Mouse (Mus musculus): ENCODE data around the gene Phldb2.

Gene Phldb2

DNA sequence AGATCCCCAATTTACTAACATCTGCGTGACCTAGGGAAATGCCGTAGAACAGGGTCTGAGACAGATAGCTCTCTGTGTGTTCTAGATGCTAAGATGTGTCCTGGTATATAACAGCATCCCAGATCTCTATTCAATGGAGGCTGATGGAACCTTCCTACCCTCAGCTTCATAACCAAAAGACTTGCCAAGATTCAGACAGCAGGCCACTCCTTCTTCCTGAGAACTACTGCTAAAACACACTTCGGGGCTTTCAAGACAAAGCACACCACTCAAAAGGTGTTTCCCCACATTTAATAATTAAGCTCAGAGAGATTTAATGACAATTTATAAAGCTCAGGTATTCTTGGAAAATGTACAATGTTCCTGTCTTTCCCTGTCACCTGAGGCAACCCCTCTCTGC, 111.6 kb downstream of the Phldb2 start:
- no peak for DNase-seq (ENCODE audit: low read depth, low spot score)

GRCm38 (mm10) chr16:45841016-45841415, 112.4 kb downstream of the Phldb2 start:
- DNase-seq (ENCODE audit: low read depth, low spot score), result no peak

DNA sequence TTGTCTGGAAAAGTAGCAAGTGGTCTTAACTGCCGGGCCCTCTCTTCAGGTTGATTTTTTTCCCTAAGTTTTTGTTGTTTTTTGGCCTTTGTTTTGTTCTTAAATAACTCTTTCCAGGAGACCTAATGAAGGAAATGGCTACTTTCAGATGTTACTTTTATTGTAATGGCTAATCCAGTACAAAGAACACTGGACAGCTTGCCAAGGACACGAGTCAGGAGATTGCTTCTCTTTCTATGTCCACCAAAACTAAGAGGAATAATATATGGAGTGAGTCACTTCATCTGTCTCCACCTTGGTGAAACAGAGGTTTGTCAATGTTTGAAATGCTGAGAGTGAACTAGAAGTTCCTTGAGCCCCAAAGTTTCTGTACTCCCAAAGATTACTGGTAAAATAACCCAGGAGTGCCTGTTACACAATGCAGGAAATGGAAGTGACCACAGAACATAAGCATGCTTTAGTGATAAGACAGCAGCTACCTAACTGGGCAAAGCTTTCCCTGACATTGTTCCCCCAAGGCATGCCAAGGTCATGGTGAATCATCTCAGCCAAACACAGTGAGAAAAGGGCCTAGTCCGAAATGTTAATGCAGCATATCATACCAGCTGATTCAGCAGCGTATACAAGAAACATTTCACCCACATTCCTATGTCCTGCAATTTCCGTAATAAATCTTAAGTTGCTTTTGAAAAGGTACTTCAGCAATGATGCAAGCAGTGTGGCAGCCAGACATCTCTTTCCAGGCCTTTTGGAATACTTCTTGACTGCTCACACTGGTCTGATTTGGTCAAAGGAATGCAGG, 115.7 kb downstream of the Phldb2 start:
- no peak for DNase-seq (ENCODE audit: low read depth, low spot score)

GRCm38 (mm10) chr16:45832747-45833108, 120.7 kb downstream of the Phldb2 start:
- no peak for DNase-seq (ENCODE audit: low read depth, low spot score)

GRCm38 (mm10) chr16:45832061-45832746, 121.2 kb downstream of the Phldb2 start:
- no peak for DNase-seq (ENCODE audit: low read depth, low spot score)

GRCm38 (mm10) chr16:45831094-45831872, 122.1 kb downstream of the Phldb2 start:
- DNase-seq (ENCODE audit: low read depth, low spot score), result no peak

DNA sequence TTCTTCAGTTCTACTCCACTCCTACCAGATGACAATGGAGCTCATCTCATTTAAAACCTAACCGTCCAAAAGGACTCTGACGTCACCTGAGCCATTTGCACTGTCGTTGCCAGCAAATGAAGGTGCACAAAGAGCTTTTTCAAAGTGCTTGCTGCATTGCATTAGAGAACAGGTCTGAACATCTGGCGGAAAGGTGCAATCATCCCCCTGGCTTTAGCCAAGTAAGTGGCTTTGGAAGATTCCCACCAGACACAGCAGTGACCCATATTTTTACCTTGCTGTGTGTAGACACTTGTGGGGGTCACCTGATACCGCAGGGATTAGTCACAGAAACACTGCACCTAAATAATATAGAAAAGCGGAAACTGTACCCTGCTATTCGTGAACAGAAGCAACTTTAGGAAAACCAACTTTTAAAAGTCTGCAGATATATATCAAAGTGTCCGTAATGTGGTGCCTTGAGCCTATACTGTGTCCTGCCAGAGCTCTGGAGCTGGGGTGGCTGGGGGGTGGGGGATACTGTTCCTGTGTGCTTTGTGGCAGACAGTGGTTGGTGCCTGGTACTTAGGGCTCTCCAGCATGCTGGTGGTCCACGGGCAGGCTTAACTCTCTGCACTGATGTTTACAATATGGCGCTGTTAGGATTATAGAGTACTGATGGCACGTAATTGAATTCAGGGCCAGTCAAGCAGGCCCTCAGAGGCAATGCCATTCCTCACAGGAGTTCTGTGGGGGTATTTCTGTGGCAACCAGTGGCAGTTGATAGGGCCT, 123.1 kb downstream of the Phldb2 start:
- DNase-seq (ENCODE audit: low read depth, low spot score), result no peak

GRCm38 (mm10) chr16:45825309-45825708, 128.1 kb downstream of the Phldb2 start:
- DNase-seq (ENCODE audit: low read depth, low spot score), result no peak

DNA sequence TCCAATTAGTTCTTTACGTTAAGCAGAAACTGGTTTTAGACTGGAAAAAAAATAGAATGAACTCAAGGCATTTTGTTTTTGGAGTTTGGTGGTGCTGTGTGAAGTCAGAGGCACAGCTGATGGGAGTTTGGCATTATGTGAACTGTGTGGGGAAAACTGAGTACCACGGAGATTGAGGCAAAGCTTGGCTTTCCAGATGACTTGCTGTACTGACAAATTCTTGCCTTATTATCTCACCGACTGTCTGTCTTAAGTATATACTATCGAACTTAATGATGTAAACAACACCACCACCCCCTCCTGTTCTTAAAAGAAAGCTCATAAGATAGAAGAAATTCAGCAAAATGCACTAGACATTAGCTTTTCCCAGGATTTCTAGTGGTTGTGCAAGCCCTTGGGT, 129.4 kb downstream of the Phldb2 start:
- DNase-seq (ENCODE audit: low read depth, low spot score), result no peak

GRCm38 (mm10) chr16:45819911-45820310, 133.5 kb downstream of the Phldb2 start:
- DNase-seq (ENCODE audit: low read depth, low spot score), result no peak

DNA sequence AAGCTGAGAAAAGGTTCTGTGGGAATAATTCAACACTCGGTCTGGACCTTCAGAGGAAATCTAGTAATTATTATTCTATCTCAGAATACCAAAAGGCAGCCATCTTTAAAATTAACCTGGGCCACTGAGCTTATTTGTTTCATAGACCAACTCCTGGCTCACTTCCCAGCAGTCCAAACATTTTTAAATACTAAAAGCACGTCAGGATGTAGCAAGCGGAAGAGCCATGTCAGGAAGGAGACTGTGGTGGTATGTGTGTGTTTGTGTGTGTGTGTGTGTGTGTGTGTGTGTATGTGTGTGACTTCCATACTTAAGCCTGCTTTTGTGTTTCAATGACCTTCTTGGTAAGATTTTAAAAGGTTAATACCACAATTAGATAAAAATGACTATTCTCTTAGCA, 135.6 kb downstream of the Phldb2 start:
- no peak for DNase-seq (ENCODE audit: low read depth, low spot score)

DNA sequence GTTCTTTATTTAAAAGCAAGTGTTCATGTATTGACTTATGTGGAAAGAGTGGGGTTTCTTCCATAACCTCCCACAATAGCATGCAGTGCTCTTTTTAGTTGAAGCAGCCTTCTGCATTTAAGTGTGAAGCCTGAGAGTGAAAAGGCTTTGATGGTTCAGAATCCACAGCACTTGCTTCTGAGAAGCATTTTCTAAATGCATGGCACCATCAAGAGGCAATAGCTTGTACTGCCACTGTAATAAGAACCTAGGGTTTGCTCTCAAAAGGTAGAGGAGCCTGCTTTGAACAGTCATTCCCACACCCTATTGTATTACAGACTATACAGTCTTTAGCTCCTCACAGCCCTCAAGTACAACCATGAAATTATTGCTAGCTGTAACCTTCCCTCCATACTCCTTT, 136.7 kb downstream of the Phldb2 start:
- DNase-seq (ENCODE audit: low read depth, low spot score), result no peak

- DNase-seq (ENCODE audit: low read depth, low spot score), result no peak
Observed at GRCm38 (mm10) chr16:45814611-45815010, 138.8 kb downstream of the Phldb2 start.

GRCm38 (mm10) chr16:45811788-45812187, 141.6 kb downstream of the Phldb2 start:
- no peak for DNase-seq (ENCODE audit: low read depth, low spot score)

DNA sequence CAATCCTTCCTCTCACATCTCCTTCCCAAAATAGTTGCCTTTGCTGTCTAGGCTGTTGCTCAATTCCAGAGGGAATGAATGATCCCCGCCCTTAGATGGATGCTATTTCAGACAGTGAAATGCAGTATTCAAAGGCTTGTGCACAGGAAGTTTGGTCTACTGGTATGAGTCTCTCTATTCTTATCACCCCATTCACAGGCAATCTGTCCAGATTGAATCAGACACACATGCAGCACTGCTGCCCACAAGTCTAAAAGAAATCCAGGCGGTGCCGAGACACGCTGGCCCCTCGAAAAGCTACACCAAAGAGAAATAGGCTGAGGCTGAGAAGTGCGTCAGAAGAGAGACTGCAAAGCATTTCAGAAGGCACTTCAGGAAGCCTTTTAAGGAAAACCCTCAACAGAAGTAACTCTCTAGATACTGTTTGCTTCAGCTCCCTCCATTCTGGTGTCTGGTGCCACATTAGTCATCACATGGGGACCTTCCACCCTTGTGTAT, 142.5 kb downstream of the Phldb2 start:
- DNase-seq (ENCODE audit: low read depth, low spot score), result no peak

GRCm38 (mm10) chr16:45810155-45810554, 143.2 kb downstream of the Phldb2 start:
- DNase-seq (ENCODE audit: low read depth, low spot score), result no peak

DNA sequence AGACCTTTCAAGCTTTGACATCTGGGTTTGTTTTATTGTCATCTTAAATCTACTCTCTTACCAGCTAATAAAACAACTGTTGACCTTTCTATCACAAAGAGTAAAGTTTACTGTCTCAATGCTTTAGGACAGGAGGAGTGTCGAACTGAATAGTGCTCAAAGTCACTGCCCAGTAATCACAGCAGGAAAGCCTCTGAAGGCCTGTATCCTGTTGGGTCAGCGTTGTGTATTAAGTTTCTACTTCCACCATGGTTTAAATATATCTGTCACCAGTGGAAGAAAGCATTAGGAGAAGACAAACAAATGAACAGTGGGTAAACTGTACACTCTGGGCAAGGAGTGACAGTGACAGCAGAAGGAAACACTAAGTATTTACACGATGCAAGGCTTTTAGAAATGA, 148.7 kb downstream of the Phldb2 start:
- no peak for DNase-seq (ENCODE audit: low read depth, low spot score)

- no peak for DNase-seq (ENCODE audit: low read depth, low spot score)
Observed at GRCm38 (mm10) chr16:45800406-45800805, 153.0 kb downstream of the Phldb2 start.

DNA sequence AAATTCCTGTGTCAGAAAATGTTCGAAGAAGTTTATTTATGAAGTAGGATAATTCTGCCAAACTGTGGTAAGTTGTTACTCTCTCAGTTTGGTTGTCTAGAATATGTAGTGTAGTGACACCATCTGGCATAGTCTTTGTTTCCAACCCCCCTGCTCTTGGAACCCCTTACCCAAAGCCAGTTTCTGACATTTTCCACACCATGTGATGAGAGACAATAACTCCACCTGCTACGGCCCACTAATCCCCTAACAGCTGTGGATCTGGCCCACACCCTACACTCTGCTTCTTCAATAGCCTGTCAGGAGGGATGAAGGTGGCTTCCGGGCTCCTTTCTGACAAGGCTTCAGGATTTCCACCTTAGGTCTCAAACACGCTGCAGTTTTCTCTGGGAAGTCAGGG, 154.2 kb downstream of the Phldb2 start:
- DNase-seq (ENCODE audit: low read depth, low spot score), result no peak

DNA sequence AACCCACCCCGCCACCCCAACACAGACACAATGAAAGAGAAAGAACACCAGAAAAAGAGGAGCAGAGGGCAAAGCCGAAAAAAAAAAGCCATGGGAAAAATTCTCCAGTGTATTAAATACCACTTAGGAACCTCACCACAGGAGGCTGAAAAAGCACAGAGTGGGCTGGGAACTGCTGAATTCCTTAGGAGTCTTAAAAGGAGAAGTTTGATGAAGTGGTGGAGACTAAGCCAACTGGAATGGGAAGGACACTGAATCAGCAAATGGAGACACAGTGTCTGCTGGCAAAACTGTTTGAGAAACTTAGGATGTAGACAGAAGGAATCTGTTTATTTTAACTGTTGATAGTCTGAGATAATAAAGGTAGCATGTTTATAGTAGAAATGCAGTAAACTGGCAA, 154.8 kb downstream of the Phldb2 start:
- DNase-seq (ENCODE audit: low read depth, low spot score), result no peak

DNA sequence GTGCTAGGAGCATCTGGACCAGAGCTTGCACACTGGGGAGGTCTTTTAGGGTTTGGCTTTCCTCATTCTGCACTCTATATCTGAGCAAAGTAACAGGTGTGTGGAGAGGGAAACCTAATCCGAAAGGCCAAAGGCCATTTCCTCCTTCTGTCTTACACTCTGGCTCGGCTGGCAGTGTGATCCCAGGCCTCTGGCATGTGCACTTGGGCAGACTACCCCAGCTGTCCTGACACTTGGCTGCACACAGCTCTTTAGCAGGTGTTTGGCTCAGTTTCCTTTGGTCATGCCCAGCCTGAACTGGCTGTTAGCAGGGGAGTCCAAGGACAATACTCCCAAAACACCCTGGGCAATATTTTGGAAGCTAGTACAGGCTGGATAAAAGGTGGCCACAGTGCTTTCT, 156.6 kb downstream of the Phldb2 start:
- no peak for DNase-seq (ENCODE audit: low read depth, low spot score)
